Mouse (Mus musculus): Measurements from ENCODE around the gene Bud31. TPM values are rescaled to one million over a fixed set of nuclear protein-coding genes. Genes with fewer than 3 reads are reported as not detected.
"Not testable (repeated sequence)": the region's sequence is repeated elsewhere in the genome, so short reads cannot be mapped to it uniquely, and the experiment has no call there.

Gene Bud31
- total RNA-seq (2014; rRNA removed) (127 and 138 TPM in 2 replicates), polyA plus RNA-seq (2015; fragmentation: Nextera tagmentation; extraction: Ambion mirVana) (166 and 206 TPM in 2 replicates)

GRCm38 (mm10) chr5:145139571-145140519, at the start of gene Bud31, which contains the start of gene Pdap1:
Gene Bud31 (plus strand): TSS chr5:145140362.
Gene Pdap1 (minus strand): TSS chr5:145140238.
- 1% methylated on average over 84 of the region's 84 CpGs for WGBS
- DNase-seq (peak; percentile 98), ATAC-seq (peak; percentile 97)
- Histone ChIP-seq H3K4me1 (ENCODE audit: insufficient read depth) (peaks cover 22% of the 10 kb centered on the region; the same call in 1 of the 2 replicates), H3K27ac (ENCODE audit: low read depth, low read length) (peak within 1 kb of the TSS; percentile 83), H3K36me3 (ENCODE audit: insufficient read depth) (peaks cover 40% of the 10 kb centered on the region), H3K4me2 (ENCODE audit: low read depth) (peak within 1 kb of the TSS; percentile 84), H3K4me3 (ENCODE audit: low read depth, low read length) (peak within 1 kb of the TSS; percentile 89), H3K9me3 (ENCODE audit: low read length) (no peaks in the 10 kb centered on the region), H3K9ac (peak within 1 kb of the TSS; percentile 81), H3K27me3 (ENCODE audit: insufficient read depth, low read length) (no peaks in the 10 kb centered on the region)
- TF ChIP-seq CTCF (IDR thresholded peaks at IDR 0.05; ENCODE audit: low read depth) = peak; percentile 33

- 91% methylated on average over 4 of the region's 4 CpGs for WGBS
- Histone ChIP-seq H3K9me3 (ENCODE audit: low read length) (no peaks in the 10 kb centered on the region), H3K4me2 (ENCODE audit: low read depth) (no peak overlapping the region), H3K27me3 (ENCODE audit: insufficient read depth, low read length) (no peaks in the 10 kb centered on the region), H3K36me3 (ENCODE audit: insufficient read depth) (peaks cover 87% of the 10 kb centered on the region), H3K4me1 (ENCODE audit: insufficient read depth) (no peaks in the 10 kb centered on the region), H3K4me3 (ENCODE audit: low read depth, low read length) (no peak overlapping the region), H3K27ac (ENCODE audit: low read depth, low read length) (no peak overlapping the region), H3K9ac (no peak overlapping the region)
- DNase-seq (no peak), ATAC-seq (no peak)
- TF ChIP-seq CTCF (IDR thresholded peaks at IDR 0.05; ENCODE audit: low read depth) = no peak
Observed at GRCm38 (mm10) chr5:145096195-145096594, 44.0 kb upstream of the Bud31 start.

GRCm38 (mm10) chr5:145098340-145098821, 41.8 kb upstream of the Bud31 start:
- TF ChIP-seq CTCF (IDR thresholded peaks at IDR 0.05; ENCODE audit: low read depth) = no peak
- WGBS = 95% methylated on average over 10 of the region's 10 CpGs
- no peak overlapping the region for H3K4me2 ChIP-seq (ENCODE audit: low read depth)

GRCm38 (mm10) chr5:145100960-145101359, 39.2 kb upstream of the Bud31 start:
- Histone ChIP-seq H3K27me3 (ENCODE audit: insufficient read depth, low read length) (no peaks in the 10 kb centered on the region), H3K27ac (ENCODE audit: low read depth, low read length) (no peak overlapping the region), H3K4me1 (ENCODE audit: insufficient read depth) (no peaks in the 10 kb centered on the region), H3K9ac (no peak overlapping the region), H3K4me2 (ENCODE audit: low read depth) (no peak overlapping the region), H3K9me3 (ENCODE audit: low read length) (no peaks in the 10 kb centered on the region), H3K4me3 (ENCODE audit: low read depth, low read length) (no peak overlapping the region), H3K36me3 (ENCODE audit: insufficient read depth) (peaks cover 92% of the 10 kb centered on the region)
- ATAC-seq (no peak), DNase-seq (no peak)
- TF ChIP-seq CTCF (IDR thresholded peaks at IDR 0.05; ENCODE audit: low read depth) = no peak
- WGBS = 97% methylated on average over 9 of the region's 9 CpGs

More at GRCm38 (mm10) chr5:145098340-145098821, 41.8 kb upstream of the Bud31 start:
- DNase-seq (no peak), ATAC-seq (no peak)
- no peaks in the 10 kb centered on the region for H3K4me1 ChIP-seq (ENCODE audit: insufficient read depth)
- peaks cover 89% of the 10 kb centered on the region for H3K36me3 ChIP-seq (ENCODE audit: insufficient read depth)
- no peak overlapping the region for H3K4me3 ChIP-seq (ENCODE audit: low read depth, low read length)
- no peak overlapping the region for H3K27ac ChIP-seq (ENCODE audit: low read depth, low read length)
- no peaks in the 10 kb centered on the region for H3K9me3 ChIP-seq (ENCODE audit: low read length)
- no peak overlapping the region for H3K9ac ChIP-seq
- H3K27me3 ChIP-seq (ENCODE audit: insufficient read depth, low read length) = no peaks in the 10 kb centered on the region

GRCm38 (mm10) chr5:145101451-145101850, 38.7 kb upstream of the Bud31 start:
- H3K9ac ChIP-seq; H3K9me3 ChIP-seq (ENCODE audit: low read length); H3K4me2 ChIP-seq (ENCODE audit: low read depth); H3K27me3 ChIP-seq (ENCODE audit: insufficient read depth, low read length); DNase-seq; H3K27ac ChIP-seq (ENCODE audit: low read depth, low read length); ATAC-seq; H3K4me3 ChIP-seq (ENCODE audit: low read depth, low read length); H3K4me1 ChIP-seq (ENCODE audit: insufficient read depth): not testable (repeated sequence)
- peaks cover 92% of the 10 kb centered on the region for H3K36me3 ChIP-seq (ENCODE audit: insufficient read depth)
- WGBS = 98% methylated on average over 11 of the region's 11 CpGs

GRCm38 (mm10) chr5:145102706-145103105, 37.5 kb upstream of the Bud31 start:
- no peak for DNase-seq

GRCm38 (mm10) chr5:145104328-145104727, 35.8 kb upstream of the Bud31 start:
- no peak for DNase-seq

More at GRCm38 (mm10) chr5:145102706-145103105, 37.5 kb upstream of the Bud31 start:
- no peaks in the 10 kb centered on the region for H3K27me3 ChIP-seq (ENCODE audit: insufficient read depth, low read length)
- WGBS = 96% methylated on average over 4 of the region's 4 CpGs
- no peak overlapping the region for H3K9ac ChIP-seq
- no peak overlapping the region for H3K4me2 ChIP-seq (ENCODE audit: low read depth)
- H3K4me3 ChIP-seq (ENCODE audit: low read depth, low read length) = no peak overlapping the region
- H3K27ac ChIP-seq (ENCODE audit: low read depth, low read length) = no peak overlapping the region
- H3K4me1 ChIP-seq (ENCODE audit: insufficient read depth) = no peaks in the 10 kb centered on the region
- no peak for TF ChIP-seq CTCF (IDR thresholded peaks at IDR 0.05; ENCODE audit: low read depth)
- ATAC-seq = no peak
- peaks cover 94% of the 10 kb centered on the region for H3K36me3 ChIP-seq (ENCODE audit: insufficient read depth)
- H3K9me3 ChIP-seq (ENCODE audit: low read length) = no peaks in the 10 kb centered on the region

More at GRCm38 (mm10) chr5:145104328-145104727, 35.8 kb upstream of the Bud31 start:
- no peak for TF ChIP-seq CTCF (IDR thresholded peaks at IDR 0.05; ENCODE audit: low read depth)
- no peak overlapping the region for H3K4me3 ChIP-seq (ENCODE audit: low read depth, low read length)
- H3K9me3 ChIP-seq (ENCODE audit: low read length) = no peaks in the 10 kb centered on the region
- peak; percentile 70 for ATAC-seq
- H3K4me2 ChIP-seq (ENCODE audit: low read depth) = no peak overlapping the region
- H3K36me3 ChIP-seq (ENCODE audit: insufficient read depth) = peaks cover 92% of the 10 kb centered on the region
- WGBS = 83% methylated on average over 9 of the region's 9 CpGs
- H3K4me1 ChIP-seq (ENCODE audit: insufficient read depth) = no peaks in the 10 kb centered on the region
- no peak overlapping the region for H3K9ac ChIP-seq
- H3K27ac ChIP-seq (ENCODE audit: low read depth, low read length) = no peak overlapping the region
- H3K27me3 ChIP-seq (ENCODE audit: insufficient read depth, low read length) = no peaks in the 10 kb centered on the region

Measured in forebrain, postnatal 0 days (tissue).